Comparison of ENCODE assay signal across 15 mouse cellular contexts in the genomic region with DNA sequence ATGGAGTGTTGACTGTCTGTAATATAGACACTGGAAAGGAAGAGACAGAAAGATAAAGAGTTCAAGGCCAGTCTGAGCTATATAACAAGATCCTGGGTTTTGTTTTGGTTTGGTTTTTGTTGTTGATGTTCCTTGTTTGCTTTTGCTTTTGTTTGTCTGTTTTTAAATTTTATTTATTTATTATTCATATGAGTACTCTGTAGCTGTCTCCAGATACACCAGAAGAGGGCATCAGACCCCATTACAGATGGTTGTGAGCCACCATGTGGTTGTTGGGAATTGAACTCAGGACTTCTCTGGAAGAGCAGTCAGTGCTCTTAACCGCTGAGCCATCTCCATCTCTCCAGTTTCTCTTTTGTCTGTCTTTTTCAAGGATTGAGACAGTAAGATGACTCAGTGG. TPM values are rescaled to one million over a fixed set of nuclear protein-coding genes. Genes with fewer than 3 reads are reported as not detected.
"Had no signal": no experiment of that assay in that cellular context is flagged by ENCODE, and none has a peak within 500 bp of the region (broad histone marks: within the 10 kb centered on the region; RNA-seq: fewer than 3 reads in every experiment).

No protein-coding gene starts in this region.

- H3K27ac ChIP-seq: limb, embryonic 15.5 days; liver, embryonic 13.5 days; neural tube, embryonic 12.5 days had no signal

- H3K4me2 ChIP-seq: limb, embryonic 15.5 days; liver, embryonic 13.5 days; neural tube, embryonic 12.5 days had no signal

- H3K9ac ChIP-seq: limb, embryonic 15.5 days; liver, embryonic 13.5 days; liver, postnatal 0 days; neural tube, embryonic 12.5 days had no signal

- H3K4me1 ChIP-seq: liver, embryonic 13.5 days had no signal

- ATAC-seq: liver, postnatal 0 days; lung, postnatal 0 days had no signal

- H3K36me3 ChIP-seq: limb, embryonic 15.5 days; liver, embryonic 13.5 days; neural tube, embryonic 12.5 days had no signal

- H3K9me3 ChIP-seq: limb, embryonic 15.5 days; liver, embryonic 13.5 days; neural tube, embryonic 12.5 days had no signal

- H3K4me3 ChIP-seq: limb, embryonic 15.5 days; liver, embryonic 13.5 days; neural tube, embryonic 12.5 days had no signal

- DNase-seq: kidney, adult 8-10 months; kidney, postnatal 36 days; liver, embryonic 13.5 days; liver, postnatal 0 days; lung, postnatal 36 days; midbrain, embryonic 14.5 days; thymus, adult 18-20 months; thymus, postnatal 14 days had no signal

RNA-seq across cellular contexts. Expression of a gene that starts 12.4 kb away (rescaled TPM):
- total RNA-seq: megakaryocyte progenitor cell, adult 5-6 weeks; monocyte, adult 5-6 weeks; neutrophil, adult 5-6 weeks had no signal

RNA-seq across cellular contexts. Expression of a gene that starts 33.9 kb away (rescaled TPM):
- total RNA-seq: layer of hippocampus, adult 18-20 months; monocyte, adult 5-6 weeks; neutrophil, adult 5-6 weeks had no signal

RNA-seq across cellular contexts. Expression of a gene that starts 58.2 kb away (rescaled TPM):
- total RNA-seq: megakaryocyte progenitor cell, adult 5-6 weeks; monocyte, adult 5-6 weeks; neutrophil, adult 5-6 weeks had no signal
